Mouse (Mus musculus): ENCODE measurements around the gene Kcnj8.

The Kcnj8 gene

GRCm38 (mm10) chr6:142571055-142571618 lies at the start of gene Kcnj8:
Gene Kcnj8 (minus strand): TSS chr6:142571614.
- DNase-seq (ENCODE audit: low read depth, low spot score) = no peak

- no peak for DNase-seq (ENCODE audit: low read depth, low spot score)
Observed at GRCm38 (mm10) chr6:142616659-142617058, 45.2 kb upstream of the Kcnj8 start.

GRCm38 (mm10) chr6:142614324-142614723 lies 42.9 kb upstream of the Kcnj8 start:
- DNase-seq (ENCODE audit: low read depth, low spot score) = no peak

GRCm38 (mm10) chr6:142612366-142612765 lies 41.0 kb upstream of the Kcnj8 start:
- DNase-seq (ENCODE audit: low read depth, low spot score) = no peak

GRCm38 (mm10) chr6:142609401-142610373 lies 38.3 kb upstream of the Kcnj8 start:
- DNase-seq (ENCODE audit: low read depth, low spot score) = no peak

GRCm38 (mm10) chr6:142607080-142607479 lies 35.7 kb upstream of the Kcnj8 start:
- no peak for DNase-seq (ENCODE audit: low read depth, low spot score)

- no peak for DNase-seq (ENCODE audit: low read depth, low spot score)
Observed at GRCm38 (mm10) chr6:142602772-142603171, 31.4 kb upstream of the Kcnj8 start.

- peak; percentile 19 for DNase-seq (ENCODE audit: low read depth, low spot score)
Observed at GRCm38 (mm10) chr6:142578831-142579230, 7.4 kb upstream of the Kcnj8 start.

- DNase-seq (ENCODE audit: low read depth, low spot score) = no peak
Observed at GRCm38 (mm10) chr6:142577801-142578200, 6.4 kb upstream of the Kcnj8 start.

GRCm38 (mm10) chr6:142572876-142573275 lies 1.5 kb upstream of the Kcnj8 start:
- peak; percentile 22 for DNase-seq (ENCODE audit: low read depth, low spot score)

GRCm38 (mm10) chr6:142571629-142572360 lies 381 bp upstream of the Kcnj8 start:
- DNase-seq (ENCODE audit: low read depth, low spot score) = no peak

- no peak for DNase-seq (ENCODE audit: low read depth, low spot score)
Observed at GRCm38 (mm10) chr6:142570046-142570770, 1.2 kb downstream of the Kcnj8 start.

GRCm38 (mm10) chr6:142568713-142569357 lies 2.6 kb downstream of the Kcnj8 start:
- no peak for DNase-seq (ENCODE audit: low read depth, low spot score)

- DNase-seq (ENCODE audit: low read depth, low spot score) = peak; percentile 13
Observed at GRCm38 (mm10) chr6:142567452-142567851, 4.0 kb downstream of the Kcnj8 start.

- DNase-seq (ENCODE audit: low read depth, low spot score) = no peak
Observed at GRCm38 (mm10) chr6:142564746-142565145, 6.7 kb downstream of the Kcnj8 start.

GRCm38 (mm10) chr6:142561151-142561550 lies 10.3 kb downstream of the Kcnj8 start:
- DNase-seq (ENCODE audit: low read depth, low spot score) = no peak

GRCm38 (mm10) chr6:142558772-142559679 lies 12.4 kb downstream of the Kcnj8 start:
- no peak for DNase-seq (ENCODE audit: low read depth, low spot score)

- DNase-seq (ENCODE audit: low read depth, low spot score) = peak; percentile 25
Observed at GRCm38 (mm10) chr6:142558076-142558475, 13.3 kb downstream of the Kcnj8 start.

- no peak for DNase-seq (ENCODE audit: low read depth, low spot score)
Observed at GRCm38 (mm10) chr6:142555988-142556387, 15.4 kb downstream of the Kcnj8 start.

GRCm38 (mm10) chr6:142551482-142551881 lies 19.9 kb downstream of the Kcnj8 start:
- no peak for DNase-seq (ENCODE audit: low read depth, low spot score)

Data from 3T3-L1 (cell line).